Mouse (Mus musculus): ENCODE measurements around the gene 1810055G02Rik. TPM values are rescaled to one million over a fixed set of nuclear protein-coding genes. Genes with fewer than 3 reads are reported as not detected.

1810055G02Rik gene
- polyA plus RNA-seq, 1 experiment from 2014 or later, result 54.4 TPM

GRCm38 (mm10) chr19:3765221-3765820, 57.2 kb downstream of the 1810055G02Rik start:
- Histone ChIP-seq H3K9me3 (no peaks in the 10 kb centered on the region), H3K9ac (no peak overlapping the region), H3K4me1 (peaks cover 19% of the 10 kb centered on the region), H3K4me3 (no peak overlapping the region), H3K27me3 (no peaks in the 10 kb centered on the region), H3K27ac (no peak overlapping the region), H3K36me3 (no peaks in the 10 kb centered on the region), H3K4me2 (replicated peaks) (no peak overlapping the region)
- ATAC-seq (ENCODE audit: low FRiP score, low read depth), result no peak
- 84% methylated on average over 4 of the region's 4 CpGs for WGBS

- no peak for ATAC-seq (ENCODE audit: low FRiP score, low read depth)
- Histone ChIP-seq H3K9me3 (no peaks in the 10 kb centered on the region), H3K36me3 (no peaks in the 10 kb centered on the region), H3K4me2 (replicated peaks) (peak overlapping the region; percentile 89), H3K27me3 (no peaks in the 10 kb centered on the region), H3K4me3 (no peak overlapping the region; the same call in 1 of the 2 replicates), H3K9ac (no peak overlapping the region), H3K27ac (no peak overlapping the region), H3K4me1 (peaks cover 23% of the 10 kb centered on the region)
- 88% methylated on average over 5 of the region's 5 CpGs for WGBS
These were observed 58.3 kb downstream of the 1810055G02Rik start for GRCm38 (mm10) chr19:3766378-3766777.

- H3K27ac ChIP-seq, result peak within 1 kb of the TSS; percentile 100
- peak; percentile 1; the same call in 1 of the 2 replicates for ATAC-seq (ENCODE audit: low FRiP score, low read depth)
- under 1% methylated on average over 39 of the region's 39 CpGs for WGBS
- H3K9ac ChIP-seq, result peak within 1 kb of the TSS; percentile 100
- peaks cover 23% of the 10 kb centered on the region for H3K4me1 ChIP-seq
- H3K36me3 ChIP-seq, result no peaks in the 10 kb centered on the region
- H3K4me2 ChIP-seq (replicated peaks), result peak within 1 kb of the TSS; percentile 89
- H3K4me3 ChIP-seq, result peak within 1 kb of the TSS; percentile 95
- no peaks in the 10 kb centered on the region for H3K27me3 ChIP-seq
- no peaks in the 10 kb centered on the region for H3K9me3 ChIP-seq
These were observed 59.2 kb downstream of the 1810055G02Rik start, which contains the start of gene Kmt5b for GRCm38 (mm10) chr19:3767276-3767780. Kmt5b (plus strand) TSS chr19:3767421.

Other genes with a start within 250 kb of the 1810055G02Rik start
- gene Ppp6r3, start 132.5 kb upstream of the 1810055G02Rik start, polyA plus RNA-seq (2015; fragmentation: Nextera tagmentation; extraction: Ambion mirVana), result 61.0 and 65.1 TPM in 2 replicates
- 7.1 and 7.7 TPM in 2 replicates for gene Lrp5, start 21.7 kb upstream of the 1810055G02Rik start, polyA plus RNA-seq (2015; fragmentation: Nextera tagmentation; extraction: Ambion mirVana)
- 30.4 and 31.2 TPM in 2 replicates for gene Kmt5b, start 59.1 kb downstream of the 1810055G02Rik start, polyA plus RNA-seq (2015; fragmentation: Nextera tagmentation; extraction: Ambion mirVana)
- gene Chka, start 143.5 kb downstream of the 1810055G02Rik start, polyA plus RNA-seq (2015; fragmentation: Nextera tagmentation; extraction: Ambion mirVana), result 46.0 and 47.8 TPM in 2 replicates
- gene Tcirg1, start 198.8 kb downstream of the 1810055G02Rik start, polyA plus RNA-seq (2015; fragmentation: Nextera tagmentation; extraction: Ambion mirVana), result 40.3 and 52.9 TPM in 2 replicates
- 259 and 267 TPM in 2 replicates for gene Ndufs8, start 204.5 kb downstream of the 1810055G02Rik start, polyA plus RNA-seq (2015; fragmentation: Nextera tagmentation; extraction: Ambion mirVana)
- gene Aldh3b1, start 221.5 kb downstream of the 1810055G02Rik start, polyA plus RNA-seq (2015; fragmentation: Nextera tagmentation; extraction: Ambion mirVana), result 1.1 and 1.3 TPM in 2 replicates
- 14.2 and 15.0 TPM in 2 replicates for gene Unc93b1, start 226.9 kb downstream of the 1810055G02Rik start, polyA plus RNA-seq (2015; fragmentation: Nextera tagmentation; extraction: Ambion mirVana)